14 mouse cellular contexts compared by ENCODE assay signal in the genomic region with DNA sequence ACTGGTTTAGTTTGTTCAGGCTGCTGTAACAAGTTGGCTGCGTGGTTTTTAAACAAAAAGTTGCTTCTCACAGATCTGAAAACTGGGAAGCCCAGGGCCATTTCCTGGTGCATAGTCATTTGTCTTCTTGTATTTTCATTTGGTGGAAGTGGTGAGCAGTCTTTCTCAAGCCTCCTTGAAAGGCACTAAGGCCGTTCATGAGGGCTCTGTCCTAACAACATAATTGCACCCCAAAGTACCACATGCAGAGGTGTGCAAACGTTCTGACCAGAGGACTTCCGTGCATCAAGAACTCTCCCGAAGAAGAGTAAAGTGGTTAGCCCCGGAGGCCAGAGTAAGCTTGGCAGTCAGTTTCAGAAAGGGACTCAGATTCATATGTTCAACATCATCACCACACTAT.
"Had no signal": no experiment of that assay in that cellular context is flagged by ENCODE, and none has a peak within 500 bp of the region (broad histone marks: within the 10 kb centered on the region; RNA-seq: fewer than 3 reads in every experiment).

No protein-coding gene starts in this region.

- H3K36me3 ChIP-seq: liver, embryonic 12.5 days; lung, embryonic 15.5 days; midbrain, embryonic 13.5 days; midbrain, embryonic 15.5 days; neural tube, embryonic 12.5 days; stomach, embryonic 15.5 days had no signal

- H3K9me3 ChIP-seq: liver, embryonic 12.5 days; lung, embryonic 15.5 days; megakaryocyte, embryonic 14.5 days; midbrain, embryonic 13.5 days; midbrain, embryonic 15.5 days; neural tube, embryonic 12.5 days; stomach, embryonic 15.5 days had no signal

- DNase-seq: right cerebral cortex, postnatal 14 days; thymus, adult 2 months; thymus, postnatal 25 days; thymus, postnatal 4 days had no signal

- H3K4me3 ChIP-seq: liver, embryonic 12.5 days; lung, embryonic 15.5 days; megakaryocyte, embryonic 14.5 days; midbrain, embryonic 13.5 days; midbrain, embryonic 15.5 days; neural tube, embryonic 12.5 days; stomach, embryonic 15.5 days had no signal

- H3K4me1 ChIP-seq: liver, embryonic 12.5 days; lung, embryonic 15.5 days; midbrain, embryonic 13.5 days; midbrain, embryonic 15.5 days; neural tube, embryonic 12.5 days; stomach, embryonic 15.5 days had no signal

- H3K27ac ChIP-seq: liver, embryonic 12.5 days; liver, embryonic 14.5 days; lung, embryonic 15.5 days; macrophage; midbrain, embryonic 13.5 days; midbrain, embryonic 15.5 days; neural tube, embryonic 12.5 days; stomach, embryonic 15.5 days; stomach, postnatal 0 days had no signal

- H3K27me3 ChIP-seq: liver, embryonic 12.5 days; lung, embryonic 15.5 days; midbrain, embryonic 13.5 days; midbrain, embryonic 15.5 days; neural tube, embryonic 12.5 days; stomach, embryonic 15.5 days had no signal

- H3K9ac ChIP-seq: liver, embryonic 12.5 days; liver, embryonic 14.5 days; lung, embryonic 15.5 days; midbrain, embryonic 13.5 days; midbrain, embryonic 15.5 days; neural tube, embryonic 12.5 days; stomach, embryonic 15.5 days had no signal
